Mouse (Mus musculus): Measurements from ENCODE around the gene Gm44965. TPM values are rescaled to one million over a fixed set of nuclear protein-coding genes. Genes with fewer than 3 reads are reported as not detected.
A peak's percentile ranks its signal among the peaks of the same experiment; 100 is the strongest.

Gm44965 gene
- polyA plus RNA-seq, 1 experiment from 2014 or later = not detected

- H3K9ac ChIP-seq = no peak overlapping the region
- peak overlapping the region; percentile 22; the same call in 1 of the 2 replicates for H3K27ac ChIP-seq
- no peak overlapping the region for H3K4me3 ChIP-seq (replicated peaks)
- no peaks in the 10 kb centered on the region for H3K27me3 ChIP-seq (replicated peaks)
- peaks cover 22% of the 10 kb centered on the region for H3K4me1 ChIP-seq (replicated peaks)
- peak; percentile 55; the same call in 1 of the 2 replicates for ATAC-seq
- 0 out of 2 replicates have a peak, but pooled peaks cover 4% of the 10 kb centered on the region for H3K36me3 ChIP-seq
- H3K4me2 ChIP-seq (replicated peaks) = no peak overlapping the region
- no peaks in the 10 kb centered on the region for H3K9me3 ChIP-seq
- WGBS = 58% methylated on average over 5 of the region's 5 CpGs
These were observed 27.4 kb upstream of the Gm44965 start for GRCm38 (mm10) chr6:48566312-48566711.

DNA sequence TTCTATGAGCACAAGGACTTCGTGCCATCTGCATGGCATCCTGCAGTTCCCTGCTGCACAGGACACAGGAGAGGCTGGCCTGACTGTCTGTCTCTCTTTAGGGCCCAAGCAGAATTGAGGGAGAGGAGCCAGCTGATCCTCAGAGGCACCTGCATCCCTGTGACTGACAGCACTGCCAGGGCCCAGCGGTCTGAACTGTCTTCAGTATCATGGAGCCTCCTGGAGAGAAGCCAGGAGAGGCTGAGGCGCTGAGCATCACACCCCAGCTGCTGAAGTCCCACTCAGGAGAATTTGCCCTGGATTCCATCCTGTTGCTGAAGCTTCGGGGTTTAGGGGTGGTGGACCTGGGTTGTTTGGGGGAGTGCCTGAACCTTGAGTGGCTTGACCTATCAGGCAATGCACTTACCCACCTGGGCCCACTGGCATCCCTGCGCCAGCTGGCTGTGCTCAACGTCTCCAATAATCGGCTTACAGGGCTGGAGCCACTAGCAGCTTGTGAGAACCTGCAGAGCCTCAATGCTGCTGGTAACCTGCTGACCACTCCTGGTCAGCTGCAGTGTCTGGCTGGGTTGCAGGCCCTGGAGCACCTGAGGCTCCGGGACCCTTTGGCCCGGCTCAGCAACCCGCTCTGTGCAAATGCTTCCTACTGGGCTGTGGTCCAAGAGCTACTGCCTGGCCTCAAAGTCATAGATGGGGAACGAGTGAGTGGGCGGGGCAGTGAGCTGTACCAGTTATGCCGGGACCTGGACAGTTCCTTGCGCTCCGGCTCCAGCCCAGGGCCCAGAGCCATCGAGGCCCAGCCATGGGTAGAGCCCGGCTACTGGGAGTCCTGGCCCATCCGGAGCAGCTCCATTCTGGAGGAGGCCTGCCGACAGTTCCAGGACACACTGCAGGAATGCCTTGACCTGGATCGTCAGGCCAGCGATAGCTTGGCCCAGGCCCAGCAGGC is 25.4 kb upstream of the Gm44965 start:
- H3K27ac ChIP-seq = peak overlapping the region; percentile 74
- no peak overlapping the region for H3K9ac ChIP-seq
- peak overlapping the region; percentile 10; the same call in 1 of the 2 replicates for H3K4me2 ChIP-seq (replicated peaks)
- H3K27me3 ChIP-seq (replicated peaks) = no peaks in the 10 kb centered on the region
- no peaks in the 10 kb centered on the region for H3K9me3 ChIP-seq
- 58% methylated on average over 21 of the region's 21 CpGs for WGBS
- H3K36me3 ChIP-seq = 0 out of 2 replicates have a peak, but pooled peaks cover 4% of the 10 kb centered on the region
- H3K4me1 ChIP-seq (replicated peaks) = peaks cover 27% of the 10 kb centered on the region
- peak; percentile 39 for ATAC-seq
- no peak overlapping the region for H3K4me3 ChIP-seq (replicated peaks)

DNA sequence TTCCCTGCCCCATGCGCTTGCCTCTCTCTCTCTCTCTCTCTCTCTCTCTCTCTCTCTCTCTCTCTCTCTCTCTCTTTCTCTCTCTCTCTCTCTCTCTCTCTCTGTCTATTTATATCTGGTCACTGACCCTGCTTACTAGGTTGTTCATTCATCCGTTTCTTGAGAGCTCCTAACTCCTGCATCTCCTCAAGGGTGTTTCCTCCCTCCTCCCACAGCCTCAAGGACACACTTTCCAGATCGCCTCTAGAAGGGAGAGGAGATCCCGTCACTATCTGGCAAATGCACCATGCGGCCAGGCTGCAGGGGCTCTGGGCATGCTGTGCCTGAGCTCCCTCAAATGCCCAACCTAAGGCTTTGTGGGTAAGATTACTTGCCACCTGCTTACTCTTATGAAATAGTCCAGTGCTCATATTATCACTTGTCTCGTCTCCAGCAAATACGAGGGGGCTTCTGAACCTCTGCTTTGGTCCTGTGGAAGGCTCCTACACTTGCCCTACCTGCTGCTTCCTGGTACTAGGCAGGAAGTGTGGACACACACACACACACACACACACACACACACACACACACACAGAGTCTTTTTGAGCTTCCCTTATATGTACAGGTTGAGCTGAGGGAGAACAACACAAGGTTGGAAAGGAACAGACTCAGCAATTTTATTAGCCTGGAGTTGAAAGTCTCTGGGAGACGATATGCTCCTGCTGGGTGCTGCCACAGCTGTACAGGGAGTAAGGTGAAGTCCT is 24.5 kb upstream of the Gm44965 start:
- H3K9me3 ChIP-seq = no peaks in the 10 kb centered on the region
- H3K27me3 ChIP-seq (replicated peaks) = no peaks in the 10 kb centered on the region
- H3K4me1 ChIP-seq (replicated peaks) = peaks cover 29% of the 10 kb centered on the region
- H3K9ac ChIP-seq = no peak overlapping the region
- 64% methylated on average over 8 of the region's 8 CpGs for WGBS
- no peak overlapping the region for H3K4me3 ChIP-seq (replicated peaks)
- no peak for ATAC-seq
- H3K27ac ChIP-seq = peak overlapping the region; percentile 44
- H3K4me2 ChIP-seq (replicated peaks) = peak overlapping the region; percentile 10; the same call in 1 of the 2 replicates
- 0 out of 2 replicates have a peak, but pooled peaks cover 4% of the 10 kb centered on the region for H3K36me3 ChIP-seq

DNA sequence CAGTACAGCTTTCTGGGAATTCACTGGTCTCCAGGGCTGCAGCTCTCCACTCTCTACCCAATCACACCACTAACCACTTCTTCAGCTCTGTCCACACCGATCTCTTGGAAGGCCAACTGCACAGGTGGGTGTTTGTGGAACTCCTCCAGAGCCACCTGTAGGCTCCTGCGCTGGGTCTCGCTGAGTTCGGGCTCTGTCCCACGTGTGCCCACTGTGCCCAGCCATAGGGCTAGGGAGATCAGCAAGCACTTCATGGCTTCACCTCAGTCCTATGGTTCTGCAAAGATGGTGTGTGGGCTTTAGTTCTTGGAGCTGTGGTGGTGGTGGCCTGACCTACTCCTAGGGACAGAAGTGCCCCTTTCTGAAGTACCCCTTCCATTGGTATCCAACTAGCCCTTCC is 21.7 kb upstream of the Gm44965 start:
- Histone ChIP-seq H3K36me3 (0 out of 2 replicates have a peak, but pooled peaks cover 4% of the 10 kb centered on the region), H3K27ac (peak overlapping the region; percentile 64), H3K9ac (no peak overlapping the region), H3K4me2 (replicated peaks) (peak overlapping the region; percentile 44), H3K4me3 (replicated peaks) (peak overlapping the region; percentile 7; the same call in 1 of the 2 replicates), H3K4me1 (replicated peaks) (peaks cover 21% of the 10 kb centered on the region), H3K9me3 (no peaks in the 10 kb centered on the region), H3K27me3 (replicated peaks) (no peaks in the 10 kb centered on the region)
- ATAC-seq = no peak
- 96% methylated on average over 5 of the region's 5 CpGs for WGBS

GRCm38 (mm10) chr6:48572572-48573061 is 21.1 kb upstream of the Gm44965 start, which contains the start of gene Rarres2:
Gene Rarres2, minus strand, starts transcription at chr6:48572789.
- ATAC-seq = peak; percentile 83
- Histone ChIP-seq H3K27ac (peak within 1 kb of the TSS; percentile 64), H3K27me3 (replicated peaks) (no peaks in the 10 kb centered on the region), H3K4me2 (replicated peaks) (peak within 1 kb of the TSS; percentile 44), H3K4me1 (replicated peaks) (peaks cover 21% of the 10 kb centered on the region), H3K9ac (no peak within 1 kb of the TSS), H3K9me3 (no peaks in the 10 kb centered on the region), H3K36me3 (0 out of 2 replicates have a peak, but pooled peaks cover 4% of the 10 kb centered on the region), H3K4me3 (replicated peaks) (peak within 1 kb of the TSS; percentile 7; the same call in 1 of the 2 replicates)
- 20% methylated on average over 6 of the region's 6 CpGs for WGBS

- 39% methylated on average over 10 of the region's 10 CpGs for WGBS
- Histone ChIP-seq H3K9me3 (no peaks in the 10 kb centered on the region), H3K9ac (no peak overlapping the region), H3K27me3 (replicated peaks) (no peaks in the 10 kb centered on the region), H3K4me2 (replicated peaks) (no peak overlapping the region), H3K36me3 (0 out of 2 replicates have a peak, but pooled peaks cover 4% of the 10 kb centered on the region), H3K4me1 (replicated peaks) (peaks cover 18% of the 10 kb centered on the region), H3K27ac (peak overlapping the region; percentile 64), H3K4me3 (replicated peaks) (no peak overlapping the region)
- ATAC-seq = peak; percentile 42
These were observed 20.5 kb upstream of the Gm44965 start for GRCm38 (mm10) chr6:48573280-48573679.

- ATAC-seq = no peak
- H3K9me3 ChIP-seq = no peaks in the 10 kb centered on the region
- H3K4me2 ChIP-seq (replicated peaks) = no peak overlapping the region
- H3K36me3 ChIP-seq = 0 out of 2 replicates have a peak, but pooled peaks cover 4% of the 10 kb centered on the region
- no peak overlapping the region for H3K9ac ChIP-seq
- no peaks in the 10 kb centered on the region for H3K27me3 ChIP-seq (replicated peaks)
- 53% methylated on average over 3 of the region's 3 CpGs for WGBS
- no peak overlapping the region for H3K27ac ChIP-seq
- peaks cover 15% of the 10 kb centered on the region; the same call in 1 of the 2 replicates for H3K4me1 ChIP-seq (replicated peaks)
- no peak overlapping the region for H3K4me3 ChIP-seq (replicated peaks)
These were observed 19.8 kb upstream of the Gm44965 start for GRCm38 (mm10) chr6:48573981-48574380.

DNA sequence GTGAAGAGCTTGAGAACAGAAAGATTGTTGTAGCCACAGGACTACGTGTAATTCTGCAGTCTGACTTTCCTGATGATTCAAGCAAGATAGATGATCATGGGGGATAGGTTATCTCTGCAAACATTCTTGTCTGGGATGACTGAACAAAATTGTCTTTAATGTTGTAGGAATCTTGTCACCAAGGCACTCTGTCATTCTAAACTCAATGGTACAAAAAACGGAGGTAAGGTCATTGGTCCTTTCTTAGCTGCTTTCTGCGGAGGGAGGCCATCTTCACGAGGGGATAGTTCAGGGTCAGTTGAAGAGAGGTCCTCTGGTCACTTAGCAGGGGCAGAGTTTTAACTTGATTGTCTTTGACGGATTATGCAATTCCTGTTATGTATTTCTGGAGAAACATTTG is 15.0 kb upstream of the Gm44965 start:
- 46% methylated on average over 5 of the region's 5 CpGs for WGBS
- Histone ChIP-seq H3K27me3 (replicated peaks) (no peaks in the 10 kb centered on the region), H3K4me1 (replicated peaks) (peaks cover 6% of the 10 kb centered on the region; the same call in 1 of the 2 replicates), H3K4me3 (replicated peaks) (no peak overlapping the region), H3K27ac (no peak overlapping the region), H3K9ac (no peak overlapping the region), H3K9me3 (no peaks in the 10 kb centered on the region), H3K36me3 (no peaks in the 10 kb centered on the region), H3K4me2 (replicated peaks) (no peak overlapping the region)
- ATAC-seq = no peak

DNA sequence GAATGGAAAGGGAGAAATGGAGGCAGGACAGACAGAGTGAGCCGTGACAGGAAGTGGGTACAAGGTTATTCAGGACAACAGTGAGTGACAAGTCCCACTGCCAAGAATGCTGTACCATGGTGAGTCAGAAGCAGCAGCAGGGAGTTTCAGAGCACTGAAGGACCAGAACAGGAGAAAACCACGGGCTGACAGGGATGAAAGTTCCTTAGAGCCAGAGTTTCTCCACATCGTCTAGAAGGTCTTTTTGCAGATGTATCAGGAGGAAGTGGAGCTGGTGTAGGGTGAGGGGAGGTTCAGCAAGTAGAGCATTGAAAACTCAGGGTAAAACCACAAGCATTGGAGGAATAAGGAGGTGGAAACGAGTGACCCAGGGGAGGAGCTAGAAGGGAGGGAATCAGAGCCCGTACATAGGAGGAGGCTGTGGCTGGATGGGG is 14.5 kb upstream of the Gm44965 start:
- no peak overlapping the region for H3K4me3 ChIP-seq (replicated peaks)
- H3K9me3 ChIP-seq = no peaks in the 10 kb centered on the region
- no peaks in the 10 kb centered on the region for H3K27me3 ChIP-seq (replicated peaks)
- peaks cover 6% of the 10 kb centered on the region; the same call in 1 of the 2 replicates for H3K4me1 ChIP-seq (replicated peaks)
- no peaks in the 10 kb centered on the region for H3K36me3 ChIP-seq
- H3K9ac ChIP-seq = peak overlapping the region; percentile 8; the same call in 1 of the 2 replicates
- H3K27ac ChIP-seq = peak overlapping the region; percentile 72
- H3K4me2 ChIP-seq (replicated peaks) = peak overlapping the region; percentile 22; the same call in 1 of the 2 replicates
- peak; percentile 63 for ATAC-seq
- WGBS = 25% methylated on average over 5 of the region's 5 CpGs

DNA sequence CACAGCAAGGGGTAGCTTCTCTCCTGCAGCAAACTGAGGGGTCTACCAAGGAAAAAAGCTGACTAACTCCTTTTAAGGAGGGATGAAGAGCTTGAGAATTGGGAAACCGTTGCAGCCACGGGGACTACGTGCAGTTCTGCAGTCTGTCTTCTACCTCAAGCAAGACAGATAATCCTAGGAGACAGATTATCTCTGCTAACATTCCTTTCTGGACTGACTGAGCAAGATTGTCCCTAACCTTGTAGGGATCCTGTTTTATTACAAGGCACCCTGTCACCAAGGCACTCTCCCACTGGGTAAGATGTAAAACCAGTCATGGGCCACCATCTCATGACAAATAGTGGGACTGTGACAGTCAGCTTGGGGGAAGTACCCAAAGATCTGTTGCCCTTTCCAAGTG is 12.5 kb upstream of the Gm44965 start:
- no peak for ATAC-seq
- Histone ChIP-seq H3K4me3 (replicated peaks) (no peak overlapping the region), H3K4me2 (replicated peaks) (no peak overlapping the region), H3K9ac (no peak overlapping the region), H3K27me3 (replicated peaks) (no peaks in the 10 kb centered on the region), H3K27ac (no peak overlapping the region), H3K36me3 (no peaks in the 10 kb centered on the region), H3K4me1 (replicated peaks) (peaks cover 6% of the 10 kb centered on the region; the same call in 1 of the 2 replicates), H3K9me3 (no peaks in the 10 kb centered on the region)
- 37% methylated on average over 3 of the region's 3 CpGs for WGBS

- peaks cover 6% of the 10 kb centered on the region; the same call in 1 of the 2 replicates for H3K4me1 ChIP-seq (replicated peaks)
- no peaks in the 10 kb centered on the region for H3K9me3 ChIP-seq
- no peak overlapping the region for H3K9ac ChIP-seq
- no peak overlapping the region for H3K4me2 ChIP-seq (replicated peaks)
- ATAC-seq = peak; percentile 39; the same call in 1 of the 2 replicates
- no peak overlapping the region for H3K27ac ChIP-seq
- H3K27me3 ChIP-seq (replicated peaks) = no peaks in the 10 kb centered on the region
- WGBS = 76% methylated on average over 3 of the region's 3 CpGs
- H3K4me3 ChIP-seq (replicated peaks) = no peak overlapping the region
- H3K36me3 ChIP-seq = no peaks in the 10 kb centered on the region
These were observed 11.7 kb upstream of the Gm44965 start for GRCm38 (mm10) chr6:48582037-48582436.
